Mouse (Mus musculus): Measurements from ENCODE around the gene Cacna1d. TPM values are rescaled to one million over a fixed set of nuclear protein-coding genes. Genes with fewer than 3 reads are reported as not detected.

Gene Cacna1d
- total and polyA plus RNA-seq, 2 experiments from 2014 or later = 5.5 to 8.9 TPM

DNA sequence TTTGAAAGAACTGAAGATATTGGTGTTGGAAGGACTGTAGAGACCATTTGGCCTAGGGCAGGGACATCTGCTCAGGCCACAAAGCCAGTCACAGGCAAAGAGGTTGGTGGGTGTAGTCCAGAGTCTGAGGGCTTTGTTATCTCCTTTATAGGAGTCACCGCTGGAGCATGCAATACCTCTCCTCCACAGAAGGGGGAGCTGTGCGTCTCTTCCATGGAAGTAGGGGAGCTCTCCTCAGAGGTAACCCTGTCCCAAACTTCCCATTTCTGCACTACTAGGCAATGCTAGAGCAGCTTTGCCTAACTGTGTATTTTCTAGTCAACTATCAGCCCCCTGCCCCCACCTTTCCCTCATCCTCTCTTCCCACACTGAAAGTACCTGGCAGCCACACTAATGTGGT, 382.2 kb downstream of the Cacna1d start:
- peaks cover 6% of the 10 kb centered on the region for H3K4me1 ChIP-seq (ENCODE audit: control insufficient read depth, insufficient read depth)
- TF ChIP-seq CTCF (IDR thresholded peaks at IDR 0.05; ENCODE audit: low read depth) (peak; percentile 32; the same call in 1 of the 2 replicates), EP300 (IDR thresholded peaks at IDR 0.05; ENCODE audit: low read depth) (no peak)
- H3K4me3 ChIP-seq (ENCODE audit: low read depth, low read length) = no peak overlapping the region
- ATAC-seq (ENCODE audit: insufficient read depth, low read depth) (no peak), DNase-seq (ENCODE audit: low spot score) (no peak)
- no peaks in the 10 kb centered on the region for H3K36me3 ChIP-seq (replicated peaks; ENCODE audit: control insufficient read depth, insufficient read depth, low read length)
- H3K27me3 ChIP-seq (ENCODE audit: control insufficient read depth, insufficient read depth, low read length) = no peaks in the 10 kb centered on the region
- no peaks in the 10 kb centered on the region for H3K9me3 ChIP-seq (replicated peaks; ENCODE audit: control insufficient read depth, low read length)
- no peak overlapping the region for H3K9ac ChIP-seq (replicated peaks; ENCODE audit: low read depth, low read length)
- WGBS = 68% methylated on average over 2 of the region's 2 CpGs
- H3K27ac ChIP-seq (ENCODE audit: low read depth) = no peak overlapping the region
- no peak overlapping the region for H3K4me2 ChIP-seq (ENCODE audit: low read depth, low read length)

DNA sequence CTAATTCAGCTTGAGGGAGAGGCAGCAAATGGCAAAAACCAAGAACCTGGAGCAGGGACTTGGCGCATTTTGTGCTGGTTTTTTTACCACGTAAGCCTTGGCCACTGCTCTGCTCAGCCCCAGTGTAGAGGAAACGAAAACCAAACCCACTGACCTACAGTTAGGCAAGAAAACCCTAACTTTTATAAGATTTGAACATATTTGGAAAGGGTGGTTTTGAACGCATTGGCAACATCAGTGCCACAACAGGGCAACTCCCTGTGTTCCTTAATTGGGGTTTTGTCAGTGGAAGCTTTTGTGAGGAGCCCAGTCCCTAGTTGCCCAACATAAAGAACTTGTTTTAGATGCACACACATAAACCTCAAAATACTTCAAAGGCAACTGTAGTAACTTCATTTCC, 384.7 kb downstream of the Cacna1d start:
- Histone ChIP-seq H3K4me2 (ENCODE audit: low read depth, low read length) (no peak overlapping the region), H3K4me1 (ENCODE audit: control insufficient read depth, insufficient read depth) (no peaks in the 10 kb centered on the region), H3K36me3 (replicated peaks; ENCODE audit: control insufficient read depth, insufficient read depth, low read length) (no peaks in the 10 kb centered on the region), H3K27ac (ENCODE audit: low read depth) (no peak overlapping the region), H3K4me3 (ENCODE audit: low read depth, low read length) (no peak overlapping the region), H3K9ac (replicated peaks; ENCODE audit: low read depth, low read length) (no peak overlapping the region), H3K9me3 (replicated peaks; ENCODE audit: control insufficient read depth, low read length) (no peaks in the 10 kb centered on the region), H3K27me3 (ENCODE audit: control insufficient read depth, insufficient read depth, low read length) (no peaks in the 10 kb centered on the region)
- TF ChIP-seq CTCF (IDR thresholded peaks at IDR 0.05; ENCODE audit: low read depth) = no peak
- DNase-seq (ENCODE audit: low spot score) (no peak), ATAC-seq (ENCODE audit: insufficient read depth, low read depth) (no peak)
- WGBS = 86% methylated on average over 4 of the region's 4 CpGs

DNA sequence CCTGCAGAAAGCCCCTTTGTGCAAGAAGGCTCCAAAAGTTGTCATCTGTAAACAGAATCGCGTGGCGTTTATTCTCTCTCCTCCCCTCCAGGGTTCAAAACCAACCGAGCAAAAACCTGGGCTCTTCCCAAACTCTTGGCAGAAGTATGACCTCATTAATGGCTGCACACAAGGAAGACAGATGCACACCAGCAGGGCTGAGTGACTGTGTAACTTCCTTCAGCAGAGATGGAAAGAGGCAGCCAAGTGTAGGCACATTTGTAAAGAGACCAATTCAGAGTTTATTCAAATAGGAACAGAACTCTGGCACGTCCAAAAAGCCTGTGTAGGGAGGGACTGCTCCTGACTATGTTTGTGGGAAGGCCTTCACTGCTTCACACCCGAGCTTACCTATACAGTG, 385.7 kb downstream of the Cacna1d start:
- Histone ChIP-seq H3K36me3 (replicated peaks; ENCODE audit: control insufficient read depth, insufficient read depth, low read length) (no peaks in the 10 kb centered on the region), H3K9ac (replicated peaks; ENCODE audit: low read depth, low read length) (no peak overlapping the region; the same call in 1 of the 2 replicates), H3K9me3 (replicated peaks; ENCODE audit: control insufficient read depth, low read length) (no peaks in the 10 kb centered on the region), H3K27me3 (ENCODE audit: control insufficient read depth, insufficient read depth, low read length) (no peaks in the 10 kb centered on the region), H3K27ac (ENCODE audit: low read depth) (no peak overlapping the region), H3K4me1 (ENCODE audit: control insufficient read depth, insufficient read depth) (no peaks in the 10 kb centered on the region), H3K4me2 (ENCODE audit: low read depth, low read length) (no peak overlapping the region), H3K4me3 (ENCODE audit: low read depth, low read length) (no peak overlapping the region)
- DNase-seq (ENCODE audit: low spot score) (no peak), ATAC-seq (ENCODE audit: insufficient read depth, low read depth) (no peak)
- no peak for TF ChIP-seq EP300 (IDR thresholded peaks at IDR 0.05; ENCODE audit: low read depth)
- no peak for TF ChIP-seq CTCF (IDR thresholded peaks at IDR 0.05; ENCODE audit: low read depth)
- 78% methylated on average over 6 of the region's 6 CpGs for WGBS

DNA sequence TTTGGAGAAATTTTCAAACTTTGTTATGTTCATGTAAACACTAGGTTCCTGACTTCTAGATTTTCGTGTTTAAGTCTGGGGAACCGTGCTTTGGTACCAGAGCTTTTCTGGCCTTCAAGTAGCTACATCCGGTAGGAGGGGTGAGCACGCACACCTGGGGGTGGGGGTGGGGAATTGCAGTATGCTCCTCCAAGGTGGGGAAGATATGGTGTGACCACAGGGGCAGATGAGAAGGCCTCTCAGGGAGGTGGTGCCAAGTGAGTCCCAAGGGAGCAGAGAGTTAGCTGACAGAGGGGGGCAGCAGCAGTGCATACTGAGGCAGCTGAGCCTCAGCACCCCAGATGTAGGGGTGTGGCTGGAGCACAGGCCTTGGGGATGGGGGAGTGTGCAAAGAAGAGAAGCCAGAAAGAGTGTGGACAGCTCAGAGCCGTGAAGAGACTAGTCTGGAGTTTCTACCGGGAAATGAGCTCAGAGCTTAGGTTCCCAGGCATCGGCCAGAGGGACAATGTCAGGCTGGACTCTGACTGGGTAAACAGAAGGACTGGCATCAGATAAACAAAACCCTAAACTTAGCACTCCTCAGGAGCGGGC, 387.2 kb downstream of the Cacna1d start:
- Histone ChIP-seq H3K9ac (replicated peaks; ENCODE audit: low read depth, low read length) (no peak overlapping the region), H3K27ac (ENCODE audit: low read depth) (peak overlapping the region; percentile 70; the same call in 1 of the 2 replicates), H3K4me1 (ENCODE audit: control insufficient read depth, insufficient read depth) (no peaks in the 10 kb centered on the region), H3K36me3 (replicated peaks; ENCODE audit: control insufficient read depth, insufficient read depth, low read length) (no peaks in the 10 kb centered on the region), H3K9me3 (replicated peaks; ENCODE audit: control insufficient read depth, low read length) (no peaks in the 10 kb centered on the region), H3K4me3 (ENCODE audit: low read depth, low read length) (no peak overlapping the region), H3K27me3 (ENCODE audit: control insufficient read depth, insufficient read depth, low read length) (no peaks in the 10 kb centered on the region), H3K4me2 (ENCODE audit: low read depth, low read length) (no peak overlapping the region)
- 50% methylated on average over 8 of the region's 8 CpGs for WGBS
- DNase-seq (ENCODE audit: low spot score) (peak; percentile 20), ATAC-seq (ENCODE audit: insufficient read depth, low read depth) (peak; percentile 58; the same call in 1 of the 2 replicates)
- TF ChIP-seq CTCF (IDR thresholded peaks at IDR 0.05; ENCODE audit: low read depth) (no peak), EP300 (IDR thresholded peaks at IDR 0.05; ENCODE audit: low read depth) (no peak)

DNA sequence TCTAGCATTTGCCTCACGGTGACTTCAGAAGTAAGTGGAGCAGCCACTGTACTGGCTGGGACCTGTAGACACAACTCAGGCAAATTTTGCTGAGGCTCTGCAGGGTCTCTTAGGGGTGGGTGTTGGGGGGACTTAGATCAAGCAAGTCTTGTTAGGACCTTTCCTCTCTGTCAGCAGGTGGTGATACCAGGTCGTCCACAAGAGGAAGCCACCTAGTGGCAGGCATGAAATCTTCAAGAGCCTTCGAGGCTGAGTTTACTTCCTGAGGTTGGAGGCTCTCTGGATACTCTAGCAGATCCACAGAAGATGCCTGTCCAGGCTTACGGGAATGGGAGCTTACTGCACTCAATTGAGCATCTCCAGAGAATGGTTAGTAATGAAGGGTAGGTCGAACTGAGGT, 394.0 kb downstream of the Cacna1d start:
- Histone ChIP-seq H3K4me1 (ENCODE audit: control insufficient read depth, insufficient read depth) (no peaks in the 10 kb centered on the region), H3K4me3 (ENCODE audit: low read depth, low read length) (no peak overlapping the region), H3K27ac (ENCODE audit: low read depth) (no peak overlapping the region), H3K9ac (replicated peaks; ENCODE audit: low read depth, low read length) (no peak overlapping the region), H3K36me3 (replicated peaks; ENCODE audit: control insufficient read depth, insufficient read depth, low read length) (no peaks in the 10 kb centered on the region), H3K4me2 (ENCODE audit: low read depth, low read length) (no peak overlapping the region), H3K9me3 (replicated peaks; ENCODE audit: control insufficient read depth, low read length) (no peaks in the 10 kb centered on the region), H3K27me3 (ENCODE audit: control insufficient read depth, insufficient read depth, low read length) (no peaks in the 10 kb centered on the region)
- ATAC-seq (ENCODE audit: insufficient read depth, low read depth) (no peak), DNase-seq (ENCODE audit: low spot score) (no peak)
- TF ChIP-seq EP300 (IDR thresholded peaks at IDR 0.05; ENCODE audit: low read depth) = no peak
- peak; percentile 47 for TF ChIP-seq CTCF (IDR thresholded peaks at IDR 0.05; ENCODE audit: low read depth)
- 55% methylated on average over 5 of the region's 5 CpGs for WGBS

DNA sequence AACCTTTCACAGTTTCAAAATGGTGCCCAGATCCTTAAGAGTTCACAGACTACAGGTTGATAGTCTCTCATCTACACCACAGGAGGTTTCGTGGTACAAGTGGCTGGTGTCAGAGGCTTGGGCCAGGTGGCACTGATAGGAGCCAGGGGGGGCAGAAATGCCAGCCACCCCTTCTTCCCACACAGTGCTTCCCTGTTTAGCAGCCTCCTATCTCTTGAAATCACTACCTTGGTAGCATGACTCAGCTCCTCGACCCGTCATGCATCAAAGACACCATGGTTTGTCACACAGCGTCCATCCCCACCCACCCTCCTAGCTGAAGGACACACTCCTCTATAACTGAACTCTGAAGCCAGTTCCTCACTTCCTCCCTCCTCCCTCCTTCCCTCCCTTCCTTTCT, 398.8 kb downstream of the Cacna1d start:
- H3K4me1 ChIP-seq (ENCODE audit: control insufficient read depth, insufficient read depth) = no peaks in the 10 kb centered on the region
- H3K9ac ChIP-seq (replicated peaks; ENCODE audit: low read depth, low read length) = no peak overlapping the region
- H3K27ac ChIP-seq (ENCODE audit: low read depth) = no peak overlapping the region; the same call in 1 of the 2 replicates
- TF ChIP-seq CTCF (IDR thresholded peaks at IDR 0.05; ENCODE audit: low read depth) = no peak
- TF ChIP-seq EP300 (IDR thresholded peaks at IDR 0.05; ENCODE audit: low read depth) = no peak
- no peaks in the 10 kb centered on the region for H3K27me3 ChIP-seq (ENCODE audit: control insufficient read depth, insufficient read depth, low read length)
- H3K4me2 ChIP-seq (ENCODE audit: low read depth, low read length) = no peak overlapping the region
- 48% methylated on average over 4 of the region's 4 CpGs for WGBS
- no peak overlapping the region for H3K4me3 ChIP-seq (ENCODE audit: low read depth, low read length)
- ATAC-seq (ENCODE audit: insufficient read depth, low read depth) = no peak
- no peak for DNase-seq (ENCODE audit: low spot score)
- no peaks in the 10 kb centered on the region for H3K36me3 ChIP-seq (replicated peaks; ENCODE audit: control insufficient read depth, insufficient read depth, low read length)
- no peaks in the 10 kb centered on the region for H3K9me3 ChIP-seq (replicated peaks; ENCODE audit: control insufficient read depth, low read length)

All from heart, postnatal 0 days (tissue).